In the genomic region with DNA sequence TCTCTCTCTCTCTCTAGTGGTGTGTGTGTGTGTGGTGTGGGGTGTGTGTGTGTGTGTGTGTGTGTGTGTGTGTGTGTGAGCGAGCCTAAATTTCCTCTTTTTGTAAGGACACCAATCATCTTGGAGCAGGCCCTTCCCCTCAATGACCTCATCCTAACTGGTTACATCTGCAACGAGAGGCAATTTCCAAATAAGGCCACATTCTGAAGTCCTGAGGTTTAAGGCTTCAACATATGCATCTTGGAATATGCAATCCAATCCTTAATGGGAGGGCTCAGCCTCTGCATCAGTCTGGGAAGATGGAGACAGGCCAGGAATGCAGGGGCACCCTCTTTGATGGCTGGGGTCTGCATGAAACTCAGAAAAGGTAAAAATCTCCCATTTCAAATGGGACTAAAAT, we compare ENCODE assay signal across 8 mouse cellular contexts. TPM values are rescaled to one million over a fixed set of nuclear protein-coding genes. Genes with fewer than 3 reads are reported as not detected.
A peak's percentile ranks its signal among the peaks of the same experiment; 100 is the strongest.
DNase-seq lines count a peak whose midpoint lies in the region; ATAC-seq and TF ChIP-seq lines count a peak whose summit lies in the region.

No protein-coding gene starts in this region.

- no peaks in the 10 kb centered on the region for H3K36me3 ChIP-seq in embryonic facial prominence, embryonic 11.5 days (replicated peaks; ENCODE audit: control insufficient read depth, insufficient read depth, low read depth, low read length)
- H3K36me3 ChIP-seq in hindbrain, embryonic 11.5 days (ENCODE audit: control insufficient read depth, insufficient read depth, low read length), result no peaks in the 10 kb centered on the region

- no peak overlapping the region for H3K4me3 ChIP-seq in layer of hippocampus, adult 2 months
- no peak overlapping the region for H3K4me3 ChIP-seq in embryonic facial prominence, embryonic 11.5 days (ENCODE audit: low read depth, low read length)
- no peak overlapping the region for H3K4me3 ChIP-seq in hindbrain, embryonic 11.5 days (ENCODE audit: low read depth, low read length)
- no peak overlapping the region for H3K4me3 ChIP-seq in left cerebral cortex, adult 2 months

- no peak overlapping the region for H3K27ac ChIP-seq in layer of hippocampus, adult 2 months
- peak overlapping the region; percentile 94 for H3K27ac ChIP-seq in embryonic facial prominence, embryonic 11.5 days (replicated peaks; ENCODE audit: low read depth, low read length)
- H3K27ac ChIP-seq in hindbrain, embryonic 11.5 days (ENCODE audit: low read depth, low read length), result peak overlapping the region; percentile 56; the same call in 1 of the 2 replicates
- H3K27ac ChIP-seq in left cerebral cortex, adult 2 months, result no peak overlapping the region

- peak; percentile 55 for DNase-seq in layer of hippocampus, adult 9-11 months
- no peak for DNase-seq in layer of hippocampus, adult 2 months (ENCODE audit: low spot score in 2 of 2)
- peak; percentile 91 for DNase-seq in embryonic facial prominence, embryonic 11.5 days (ENCODE audit: low spot score)
- DNase-seq in hindbrain, embryonic 11.5 days (ENCODE audit: low spot score), result no peak
- peak; percentile 46 for DNase-seq in lung, postnatal 25 days (ENCODE audit: low spot score)
- DNase-seq in left cerebral cortex, adult 2 months (ENCODE audit: extremely low spot score in 1 of 2, low spot score in 2 of 2), result no peak
- DNase-seq in adrenal gland, adult (ENCODE audit: inconsistent age in 2 of 2, low spot score in 1 of 2), result no peak
- no peak for DNase-seq in kidney, postnatal 36 days

- peak; percentile 54 for ATAC-seq in embryonic facial prominence, embryonic 11.5 days (replicated peaks; ENCODE audit: insufficient number of reproducible peaks, low FRiP score, low TSS enrichment, low read depth)
- ATAC-seq in hindbrain, embryonic 11.5 days (ENCODE audit: low FRiP score), result no peak

- intact Hi-C loops in left cerebral cortex, adult 2 months (cut with DNase I), result no loop called here

- H3K27me3 ChIP-seq in embryonic facial prominence, embryonic 11.5 days (ENCODE audit: control insufficient read depth, insufficient read depth, low read length), result no peaks in the 10 kb centered on the region
- no peaks in the 10 kb centered on the region for H3K27me3 ChIP-seq in hindbrain, embryonic 11.5 days (ENCODE audit: control insufficient read depth, insufficient read depth, low read length)

- WGBS in embryonic facial prominence, embryonic 11.5 days, result 16% methylated on average over 2 of the region's 2 CpGs
- 36% methylated on average over 2 of the region's 2 CpGs for WGBS in hindbrain, embryonic 11.5 days

- TF ChIP-seq CTCF in layer of hippocampus, adult 2 months (conservative IDR thresholded peaks at IDR 0.05), result no peak
- no peak for TF ChIP-seq CTCF in left cerebral cortex, adult 2 months (IDR thresholded peaks at IDR 0.05)

- H3K4me2 ChIP-seq in embryonic facial prominence, embryonic 11.5 days (ENCODE audit: low read depth, low read length), result no peak overlapping the region
- no peak overlapping the region for H3K4me2 ChIP-seq in hindbrain, embryonic 11.5 days (replicated peaks; ENCODE audit: low read depth, low read length)

- no peak overlapping the region for H3K9ac ChIP-seq in embryonic facial prominence, embryonic 11.5 days (replicated peaks; ENCODE audit: low read length)
- H3K9ac ChIP-seq in hindbrain, embryonic 11.5 days (ENCODE audit: low read depth, low read length), result no peak overlapping the region

- no peaks in the 10 kb centered on the region for H3K9me3 ChIP-seq in embryonic facial prominence, embryonic 11.5 days (replicated peaks; ENCODE audit: control insufficient read depth, low read length)
- H3K9me3 ChIP-seq in hindbrain, embryonic 11.5 days (ENCODE audit: control insufficient read depth, low read length), result no peaks in the 10 kb centered on the region

- peaks cover 12% of the 10 kb centered on the region for H3K4me1 ChIP-seq in embryonic facial prominence, embryonic 11.5 days (ENCODE audit: control insufficient read depth, insufficient read depth, low read length)
- H3K4me1 ChIP-seq in hindbrain, embryonic 11.5 days (replicated peaks; ENCODE audit: control insufficient read depth, insufficient read depth, low read length), result no peaks in the 10 kb centered on the region

RNA-seq across cellular contexts. Expression of gene Lsp1, which starts 2.6 kb away (rescaled TPM):
- 1 to 10 TPM; 1.4 to 1.7 TPM for total RNA-seq in layer of hippocampus, adult 2 months (2021)
- polyA plus RNA-seq in embryonic facial prominence, embryonic 11.5 days (2014; fragmentation: Nextera tagmentation; extraction: Ambion mirVana), result 23.3 and 23.7 TPM in 2 replicates
- 16.1 and 18.7 TPM in 2 replicates for polyA plus RNA-seq in hindbrain, embryonic 11.5 days (2014; fragmentation: Nextera tagmentation; extraction: Ambion mirVana)
- total RNA-seq in left cerebral cortex, adult 2 months (2021), result 1 to 10 TPM; 3.4 to 7.1 TPM

RNA-seq across cellular contexts. Expression of gene Tnni2, which starts 16.4 kb away (rescaled TPM):
- total RNA-seq in layer of hippocampus, adult 2 months (2021), result not detected
- 1.4 and 2.7 TPM in 2 replicates for polyA plus RNA-seq in embryonic facial prominence, embryonic 11.5 days (2014; fragmentation: Nextera tagmentation; extraction: Ambion mirVana)
- polyA plus RNA-seq in hindbrain, embryonic 11.5 days (2014; fragmentation: Nextera tagmentation; extraction: Ambion mirVana), result 1.4 and 1.7 TPM in 2 replicates
- total RNA-seq in left cerebral cortex, adult 2 months (2021), result under 1 TPM in 1 of 2 experiments, not detected in 1; 0.50 TPM

RNA-seq across cellular contexts. Expression of gene Syt8, which starts 23.4 kb away (rescaled TPM):
- total RNA-seq in layer of hippocampus, adult 2 months (2021), result not detected
- 0.52 TPM in 1 of 2 replicates, not detected in the other for polyA plus RNA-seq in embryonic facial prominence, embryonic 11.5 days (2014; fragmentation: Nextera tagmentation; extraction: Ambion mirVana)
- polyA plus RNA-seq in hindbrain, embryonic 11.5 days (2014; fragmentation: Nextera tagmentation; extraction: Ambion mirVana), result not detected in 2 replicates
- total RNA-seq in left cerebral cortex, adult 2 months (2021), result not detected

RNA-seq across cellular contexts. Expression of gene Tnnt3, which starts 40.6 kb away (rescaled TPM):
- not detected for total RNA-seq in layer of hippocampus, adult 2 months (2021)
- polyA plus RNA-seq in embryonic facial prominence, embryonic 11.5 days (2014; fragmentation: Nextera tagmentation; extraction: Ambion mirVana), result 1.5 and 2.8 TPM in 2 replicates
- polyA plus RNA-seq in hindbrain, embryonic 11.5 days (2014; fragmentation: Nextera tagmentation; extraction: Ambion mirVana), result 1.7 and 1.9 TPM in 2 replicates
- total RNA-seq in left cerebral cortex, adult 2 months (2021), result not detected

Comparison
In these comparisons a context has a peak if more than half of its experiments do, and no peak if none do; other contexts are left out.
1. DNase-seq: peak in layer of hippocampus, adult 9-11 months (single experiment), embryonic facial prominence, embryonic 11.5 days (single experiment) and lung, postnatal 25 days (single experiment); none in layer of hippocampus, adult 2 months (0 of 2), hindbrain, embryonic 11.5 days (single experiment), left cerebral cortex, adult 2 months (0 of 2), adrenal gland, adult (0 of 2) and kidney, postnatal 36 days (0 of 2).
2. H3K27ac ChIP-seq: peak in embryonic facial prominence, embryonic 11.5 days (single experiment) and hindbrain, embryonic 11.5 days (single experiment); none in layer of hippocampus, adult 2 months (single experiment) and left cerebral cortex, adult 2 months (single experiment).